In genomic region chr2:121415103-121415502, GRCm38 (mm10) we compare ENCODE assay signal across 9 mouse cellular contexts. TPM values are rescaled to one million over a fixed set of nuclear protein-coding genes. Genes with fewer than 3 reads are reported as not detected.
DNase-seq lines count a peak whose midpoint lies in the region; ATAC-seq and TF ChIP-seq lines count a peak whose summit lies in the region.
"Had no signal": no experiment of that assay in that cellular context is flagged by ENCODE, and none has a peak within 500 bp of the region (broad histone marks: within the 10 kb centered on the region; RNA-seq: fewer than 3 reads in every experiment).

No protein-coding gene starts in this region.

- H3K36me3 ChIP-seq in lung, postnatal 0 days (ENCODE audit: insufficient read depth, low read length): no peaks in the 10 kb centered on the region
- H3K36me3 ChIP-seq in forebrain, embryonic 13.5 days (ENCODE audit: poor library complexity, severe bottlenecking): peaks cover 27% of the 10 kb centered on the region
- peaks cover 29% of the 10 kb centered on the region for H3K36me3 ChIP-seq in limb, embryonic 15.5 days
- H3K36me3 ChIP-seq in stomach, embryonic 16.5 days (ENCODE audit: control insufficient read depth, insufficient read depth, low read length): peaks cover 4% of the 10 kb centered on the region

- no peaks in the 10 kb centered on the region for H3K27me3 ChIP-seq in lung, postnatal 0 days (replicated peaks; ENCODE audit: insufficient read depth, low read length)
- H3K27me3 ChIP-seq in forebrain, embryonic 13.5 days: no peaks in the 10 kb centered on the region
- no peaks in the 10 kb centered on the region for H3K27me3 ChIP-seq in limb, embryonic 15.5 days
- H3K27me3 ChIP-seq in stomach, embryonic 16.5 days (ENCODE audit: control insufficient read depth, insufficient read depth, low read length): no peaks in the 10 kb centered on the region

- no peak overlapping the region for H3K27ac ChIP-seq in lung, postnatal 0 days (ENCODE audit: low read length)
- no peak overlapping the region for H3K27ac ChIP-seq in forebrain, embryonic 13.5 days
- H3K27ac ChIP-seq in limb, embryonic 15.5 days: no peak overlapping the region
- H3K27ac ChIP-seq in stomach, embryonic 16.5 days (ENCODE audit: low read length): no peak overlapping the region

- no peak overlapping the region for H3K9ac ChIP-seq in lung, postnatal 0 days (replicated peaks; ENCODE audit: low read depth)
- peak overlapping the region; percentile 97 for H3K9ac ChIP-seq in forebrain, embryonic 13.5 days
- peak overlapping the region; percentile 35; the same call in 1 of the 2 replicates for H3K9ac ChIP-seq in limb, embryonic 15.5 days
- H3K9ac ChIP-seq in stomach, embryonic 16.5 days (ENCODE audit: low read length): peak overlapping the region; percentile 60; the same call in 1 of the 2 replicates

- intact Hi-C loops in left cerebral cortex, postnatal 36 days (cut with DNase I): no loop called here

- no peak for DNase-seq in lung, postnatal 0 days (ENCODE audit: low spot score)
- no peak for DNase-seq in lung, postnatal 14 days
- no peak for DNase-seq in cerebellum, postnatal 36 days
- no peak for DNase-seq in cerebellum, postnatal 14 days
- DNase-seq in left cerebral cortex, postnatal 36 days (ENCODE audit: low spot score in 2 of 2): no peak

- WGBS in lung, postnatal 0 days: 27% methylated on average over 3 of the region's 3 CpGs
- 64% methylated on average over 3 of the region's 3 CpGs for WGBS in forebrain, embryonic 13.5 days
- 60% methylated on average over 3 of the region's 3 CpGs for WGBS in limb, embryonic 15.5 days
- WGBS in stomach, embryonic 16.5 days: 30% methylated on average over 3 of the region's 3 CpGs

- peak overlapping the region; percentile 93; the same call in 1 of the 2 replicates for H3K4me3 ChIP-seq in lung, postnatal 0 days (ENCODE audit: low read depth, low read length)
- H3K4me3 ChIP-seq in forebrain, embryonic 13.5 days: peak overlapping the region; percentile 99
- peak overlapping the region; percentile 99 for H3K4me3 ChIP-seq in limb, embryonic 15.5 days
- H3K4me3 ChIP-seq in stomach, embryonic 16.5 days (replicated peaks; ENCODE audit: low read length): peak overlapping the region; percentile 100

- no peaks in the 10 kb centered on the region for H3K9me3 ChIP-seq in lung, postnatal 0 days (ENCODE audit: low read length)
- no peaks in the 10 kb centered on the region for H3K9me3 ChIP-seq in forebrain, embryonic 13.5 days (replicated peaks)
- H3K9me3 ChIP-seq in limb, embryonic 15.5 days: no peaks in the 10 kb centered on the region
- H3K9me3 ChIP-seq in stomach, embryonic 16.5 days (replicated peaks; ENCODE audit: control insufficient read depth, low read length): no peaks in the 10 kb centered on the region

- peaks cover 16% of the 10 kb centered on the region; the same call in 1 of the 2 replicates for H3K4me1 ChIP-seq in lung, postnatal 0 days (ENCODE audit: insufficient read depth, low read depth, low read length)
- H3K4me1 ChIP-seq in forebrain, embryonic 13.5 days: peaks cover 39% of the 10 kb centered on the region
- peaks cover 27% of the 10 kb centered on the region for H3K4me1 ChIP-seq in limb, embryonic 15.5 days
- peaks cover 30% of the 10 kb centered on the region for H3K4me1 ChIP-seq in stomach, embryonic 16.5 days (ENCODE audit: control insufficient read depth, insufficient read depth, low read length)

- H3K4me2 ChIP-seq in lung, postnatal 0 days (replicated peaks; ENCODE audit: low read depth, low read length): peak overlapping the region; percentile 71
- H3K4me2 ChIP-seq in forebrain, embryonic 13.5 days: peak overlapping the region; percentile 78
- H3K4me2 ChIP-seq in limb, embryonic 15.5 days: peak overlapping the region; percentile 56
- H3K4me2 ChIP-seq in stomach, embryonic 16.5 days (ENCODE audit: low read depth, low read length): peak overlapping the region; percentile 78

- no peak for TF ChIP-seq EP300 in lung, postnatal 0 days (IDR thresholded peaks at IDR 0.05)

- no peak for ATAC-seq in lung, postnatal 0 days
- no peak for ATAC-seq in forebrain, embryonic 13.5 days
- no peak for ATAC-seq in limb, embryonic 15.5 days (ENCODE audit: insufficient number of reproducible peaks, low FRiP score, low TSS enrichment, low read depth)
- ATAC-seq in stomach, embryonic 16.5 days (ENCODE audit: insufficient read depth, low FRiP score): no peak

- TF ChIP-seq CTCF in lung, postnatal 0 days (IDR thresholded peaks at IDR 0.05): no peak

RNA-seq across cellular contexts. Expression of gene Catsper2, which starts 1.5 kb away (rescaled TPM):
- 1.7 and 1.8 TPM in 2 replicates for polyA plus RNA-seq in lung, postnatal 0 days (2015; fragmentation: Nextera tagmentation; extraction: Ambion mirVana)
- polyA plus RNA-seq in forebrain, embryonic 13.5 days (2015; fragmentation: Nextera tagmentation; extraction: Ambion mirVana): 3.8 and 5.1 TPM in 2 replicates
- 2.0 and 2.3 TPM in 2 replicates for polyA plus RNA-seq in limb, embryonic 15.5 days (2015; fragmentation: Nextera tagmentation; extraction: Ambion mirVana)
- polyA plus RNA-seq in stomach, embryonic 16.5 days (2015; fragmentation: Nextera tagmentation; extraction: Ambion mirVana): 1.3 and 1.6 TPM in 2 replicates
- total RNA-seq in left cerebral cortex, postnatal 36 days (2021): 1 to 10 TPM; 3.4 to 5.3 TPM

RNA-seq across cellular contexts. Expression of gene Pdia3, which starts 1.5 kb away (rescaled TPM):
- 371 and 415 TPM in 2 replicates for polyA plus RNA-seq in lung, postnatal 0 days (2015; fragmentation: Nextera tagmentation; extraction: Ambion mirVana)
- polyA plus RNA-seq in forebrain, embryonic 13.5 days (2015; fragmentation: Nextera tagmentation; extraction: Ambion mirVana): 320 and 349 TPM in 2 replicates
- 841 and 923 TPM in 2 replicates for polyA plus RNA-seq in limb, embryonic 15.5 days (2015; fragmentation: Nextera tagmentation; extraction: Ambion mirVana)
- 880 and 909 TPM in 2 replicates for polyA plus RNA-seq in stomach, embryonic 16.5 days (2015; fragmentation: Nextera tagmentation; extraction: Ambion mirVana)
- total RNA-seq in left cerebral cortex, postnatal 36 days (2021): 100 to 1,000 TPM; 172 to 201 TPM

RNA-seq across cellular contexts. Expression of gene Strc, which starts 28.1 kb away (rescaled TPM):
- not detected in 2 replicates for polyA plus RNA-seq in lung, postnatal 0 days (2015; fragmentation: Nextera tagmentation; extraction: Ambion mirVana)
- not detected in 2 replicates for polyA plus RNA-seq in forebrain, embryonic 13.5 days (2015; fragmentation: Nextera tagmentation; extraction: Ambion mirVana)
- polyA plus RNA-seq in limb, embryonic 15.5 days (2015; fragmentation: Nextera tagmentation; extraction: Ambion mirVana): not detected in 2 replicates
- polyA plus RNA-seq in stomach, embryonic 16.5 days (2015; fragmentation: Nextera tagmentation; extraction: Ambion mirVana): not detected in 2 replicates
- total RNA-seq in left cerebral cortex, postnatal 36 days (2021): under 1 TPM; 0.23 to 0.30 TPM
- polyA plus RNA-seq: brain, embryonic 14.5 days had no signal

RNA-seq across cellular contexts. Expression of gene Ell3, which starts 29.0 kb away (rescaled TPM):
- 2.1 and 2.9 TPM in 2 replicates for polyA plus RNA-seq in lung, postnatal 0 days (2015; fragmentation: Nextera tagmentation; extraction: Ambion mirVana)
- 1.7 and 2.1 TPM in 2 replicates for polyA plus RNA-seq in forebrain, embryonic 13.5 days (2015; fragmentation: Nextera tagmentation; extraction: Ambion mirVana)
- polyA plus RNA-seq in limb, embryonic 15.5 days (2015; fragmentation: Nextera tagmentation; extraction: Ambion mirVana): 8.8 and 9.5 TPM in 2 replicates
- 8.7 and 8.8 TPM in 2 replicates for polyA plus RNA-seq in stomach, embryonic 16.5 days (2015; fragmentation: Nextera tagmentation; extraction: Ambion mirVana)
- under 1 TPM in 1 of 2 experiments, not detected in 1; 0.20 TPM for total RNA-seq in left cerebral cortex, postnatal 36 days (2021)

RNA-seq across cellular contexts. Expression of gene Serf2, which starts 33.9 kb away (rescaled TPM):
- polyA plus RNA-seq in lung, postnatal 0 days (2015; fragmentation: Nextera tagmentation; extraction: Ambion mirVana): 456 and 470 TPM in 2 replicates
- polyA plus RNA-seq in forebrain, embryonic 13.5 days (2015; fragmentation: Nextera tagmentation; extraction: Ambion mirVana): 420 and 494 TPM in 2 replicates
- 552 and 557 TPM in 2 replicates for polyA plus RNA-seq in limb, embryonic 15.5 days (2015; fragmentation: Nextera tagmentation; extraction: Ambion mirVana)
- 439 and 496 TPM in 2 replicates for polyA plus RNA-seq in stomach, embryonic 16.5 days (2015; fragmentation: Nextera tagmentation; extraction: Ambion mirVana)
- total RNA-seq in left cerebral cortex, postnatal 36 days (2021): 100 to 1,000 TPM; 171 to 191 TPM
